Mouse (Mus musculus) ES-E14 (cell line): Measurements from ENCODE around the gene Lrrc8e.

Experiments used
- HCFC1 ChIP-seq: IDR thresholded peaks from 2 replicates; pipeline ENCODE4 v1.6.1; 2012; ENCODE audit warnings: low read length, inconsistent platforms, borderline replicate concordance; ENCODE audit not compliant: insufficient read depth
- MAFK ChIP-seq: IDR thresholded peaks from 2 replicates; pipeline ENCODE4 v1.6.1; 2014; ENCODE audit warnings: mild to moderate bottlenecking, low read depth, low read length, inconsistent platforms; ENCODE audit not compliant: insufficient read depth

- TF ChIP-seq MAFK (no peak), HCFC1 (no peak)
Measured at GRCm38 (mm10) chr8:4259125-4259804, 32.6 kb downstream of the Lrrc8e start, which contains the start of gene Ctxn1.
